Mouse (Mus musculus) thymus, adult 2 months (tissue): ENCODE measurements around the gene Ints5. TPM values are rescaled to one million over a fixed set of nuclear protein-coding genes. Genes with fewer than 3 reads are reported as not detected.
A peak's percentile ranks its signal among the peaks of the same experiment; 100 is the strongest.

ENCODE experiments used
- DNase-seq: peaks from one replicate; pipeline ENCODE4 v3.0.0; 2021
- H3K27ac ChIP-seq: fragments of 200-500 bp; 2 replicates; pipeline ENCODE4 v1.5.1; 2012; ENCODE audit warnings: low read length, control low read depth; ENCODE audit not compliant: control insufficient read depth, insufficient read depth
- H3K27me3 ChIP-seq: fragments of 200-500 bp; 2 replicates; pipeline ENCODE4 v1.6.1; 2012; ENCODE audit warnings: mild to moderate bottlenecking, low read length, moderate library complexity, mixed read lengths; ENCODE audit not compliant: control insufficient read depth, insufficient read depth
- H3K36me3 ChIP-seq: fragments of 200-500 bp; 2 replicates; pipeline ENCODE4 v1.6.1; 2012; ENCODE audit warnings: mild to moderate bottlenecking, low read length, moderate library complexity; ENCODE audit not compliant: control insufficient read depth, insufficient read depth
- H3K4me1 ChIP-seq: fragments of 200-500 bp; replicated peaks from 2 replicates; pipeline ENCODE4 v1.6.1; 2012; ENCODE audit warnings: low read length; ENCODE audit not compliant: control insufficient read depth, insufficient read depth
- H3K4me3 ChIP-seq: fragments of 200-500 bp; 2 replicates; pipeline ENCODE4 v1.5.1; 2012; ENCODE audit warnings: mild to moderate bottlenecking, low read length, control low read depth, moderate library complexity; ENCODE audit not compliant: control insufficient read depth, insufficient read depth
- CTCF ChIP-seq: fragments of 200-500 bp; IDR thresholded peaks from 2 replicates; pipeline ENCODE4 v1.5.1; 2012; ENCODE audit warnings: mild to moderate bottlenecking, control low read depth, low read length, moderate library complexity, borderline replicate concordance; ENCODE audit not compliant: control insufficient read depth, poor library complexity, insufficient read depth; ENCODE audit errors: extremely low read depth
- POLR2A ChIP-seq: fragments of 200-500 bp; IDR thresholded peaks from 2 replicates; pipeline ENCODE4 v1.6.1; 2012; ENCODE audit warnings: mild to moderate bottlenecking, low read length, control low read depth, moderate library complexity; ENCODE audit not compliant: control insufficient read depth, poor library complexity, insufficient read depth; ENCODE audit errors: extremely low read depth
- WGBS: fragments of 180-500 bp; shearing (Covaris S2); methylation state at CpG from one replicate; pipeline ENCODE4 v1.1.7; 2018; 5-methylcytosine and 5-hydroxymethylcytosine counted together
- polyA plus RNA-seq: library from polyadenylated mRNA; depleted of rRNA; stranded (reverse); fragments of >200 nt; gene quantifications from 2 replicates; pipeline ENCODE4 v1.2.3, GENCODE M21; 2012

Gene Ints5
- polyA plus RNA-seq, 1 experiment = 51.9 TPM

DNA sequence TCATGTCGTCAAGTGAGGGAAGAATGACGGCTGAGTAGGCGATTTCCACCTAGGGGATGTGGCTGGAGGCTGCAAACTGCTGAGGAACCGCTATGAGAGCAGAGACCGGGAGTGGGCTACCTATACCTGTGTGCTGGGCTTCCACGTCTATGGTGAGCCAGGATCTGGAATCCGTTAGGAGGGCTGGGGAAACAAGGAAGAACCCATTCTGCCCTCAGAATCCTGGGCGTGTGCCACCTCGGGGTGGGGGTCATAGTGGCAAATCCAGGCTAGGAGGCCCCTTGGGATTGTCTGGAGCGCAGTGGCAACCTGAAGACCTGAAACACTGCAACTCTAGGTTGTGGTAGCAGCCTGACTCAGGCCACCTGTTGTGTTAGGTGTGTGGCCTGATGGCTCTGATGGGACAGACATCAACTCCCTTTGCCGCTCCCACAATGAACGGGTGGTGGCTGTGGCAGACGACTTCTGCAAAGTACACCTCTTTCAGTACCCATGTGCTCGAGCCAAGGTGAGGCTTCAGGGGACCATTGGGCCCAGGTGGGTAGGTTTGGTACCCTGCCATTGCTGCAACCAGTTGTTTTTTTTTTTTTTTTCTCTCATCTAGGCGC is 47.8 kb downstream of the Ints5 start:
- DNase-seq = no peak
- Histone ChIP-seq H3K27ac (no peak overlapping the region), H3K36me3 (peaks cover 16% of the 10 kb centered on the region), H3K4me1 (peaks cover 21% of the 10 kb centered on the region), H3K27me3 (no peaks in the 10 kb centered on the region), H3K4me3 (no peak overlapping the region)
- TF ChIP-seq POLR2A (no peak), CTCF (no peak)
- WGBS = 90% methylated on average over 15 of the region's 15 CpGs

DNA sequence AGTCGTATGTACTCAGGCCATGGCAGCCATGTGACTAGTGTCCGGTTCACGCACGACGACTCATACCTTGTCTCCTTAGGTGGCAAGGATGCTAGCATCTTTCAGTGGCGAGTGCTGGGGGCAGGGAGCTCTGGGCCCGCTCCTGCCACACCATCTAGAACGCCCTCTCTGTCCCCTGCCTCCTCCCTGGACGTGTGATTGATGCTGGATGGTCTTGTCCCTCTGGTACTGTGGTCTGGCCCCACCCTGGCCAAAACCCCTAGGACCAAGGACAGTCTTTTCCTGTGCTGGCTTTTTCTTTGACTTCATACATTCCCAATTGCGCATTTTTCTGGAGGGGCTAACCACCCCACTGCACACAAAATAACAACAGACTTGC is 48.3 kb downstream of the Ints5 start:
- DNase-seq = no peak
- Histone ChIP-seq H3K27me3 (no peaks in the 10 kb centered on the region), H3K27ac (peak overlapping the region; percentile 64), H3K4me3 (peak overlapping the region; percentile 35), H3K36me3 (peaks cover 21% of the 10 kb centered on the region), H3K4me1 (peaks cover 21% of the 10 kb centered on the region)
- no peak for TF ChIP-seq CTCF
- no peak for TF ChIP-seq POLR2A
- WGBS = 70% methylated on average over 10 of the region's 10 CpGs

DNA sequence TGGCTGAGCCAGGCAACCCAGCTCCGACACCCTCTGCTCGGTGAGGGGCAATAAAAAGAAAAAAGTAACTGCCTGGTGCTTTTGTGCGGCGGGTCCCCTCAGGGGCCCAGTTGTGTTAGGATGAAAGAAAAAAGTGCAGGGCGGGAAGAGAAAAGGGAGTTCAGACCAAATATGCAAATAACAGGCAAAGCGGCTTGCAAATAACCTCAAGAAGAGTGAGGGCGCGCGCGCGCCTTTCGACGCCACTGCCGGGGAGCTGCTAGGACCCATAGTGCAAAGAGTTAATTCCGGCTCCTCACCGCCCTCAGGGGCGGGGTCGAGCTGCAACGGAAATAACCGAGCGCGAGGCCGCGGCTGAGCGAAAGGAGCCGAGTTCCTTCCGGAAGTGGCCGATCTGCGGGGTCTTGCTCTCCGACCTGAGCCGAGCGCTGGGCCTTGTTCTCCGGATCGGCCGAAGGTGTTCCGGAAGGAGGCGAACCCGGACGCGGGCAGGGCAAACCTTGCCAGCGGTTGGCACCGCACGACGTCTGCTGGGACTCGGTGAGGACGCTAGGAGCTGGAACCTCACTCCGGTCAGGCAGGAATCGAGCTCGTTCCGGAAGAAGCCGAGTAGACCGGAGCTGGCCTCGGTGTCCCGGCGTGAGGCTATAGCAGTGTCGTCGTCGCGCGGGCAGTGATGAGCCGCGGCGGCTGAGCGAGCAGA is 48.9 kb downstream of the Ints5 start, which contains the start of gene Mta2:
Gene Mta2, plus strand, starts transcription at position 361 of the 703 bp plus-strand sequence.
- Histone ChIP-seq H3K36me3 (peaks cover 21% of the 10 kb centered on the region), H3K27me3 (no peaks in the 10 kb centered on the region), H3K27ac (peak within 1 kb of the TSS; percentile 84), H3K4me1 (peaks cover 21% of the 10 kb centered on the region), H3K4me3 (peak within 1 kb of the TSS; percentile 72)
- DNase-seq = peak; percentile 98
- TF ChIP-seq POLR2A (peak; percentile 79; the same call in 1 of the 2 replicates), CTCF (0 out of 2 replicates have a peak, but pooled peaks have one; percentile 35)
- WGBS = under 1% methylated on average over 64 of the region's 64 CpGs

GRCm38 (mm10) chr19:8942276-8942964 is 49.6 kb downstream of the Ints5 start:
- no peak for TF ChIP-seq CTCF
- no peak for TF ChIP-seq POLR2A
- Histone ChIP-seq H3K4me1 (peaks cover 21% of the 10 kb centered on the region), H3K27me3 (no peaks in the 10 kb centered on the region), H3K27ac (peak overlapping the region; percentile 84), H3K4me3 (peak overlapping the region; percentile 72), H3K36me3 (peaks cover 28% of the 10 kb centered on the region)
- under 1% methylated on average over 46 of the region's 46 CpGs for WGBS
- no peak for DNase-seq

DNA sequence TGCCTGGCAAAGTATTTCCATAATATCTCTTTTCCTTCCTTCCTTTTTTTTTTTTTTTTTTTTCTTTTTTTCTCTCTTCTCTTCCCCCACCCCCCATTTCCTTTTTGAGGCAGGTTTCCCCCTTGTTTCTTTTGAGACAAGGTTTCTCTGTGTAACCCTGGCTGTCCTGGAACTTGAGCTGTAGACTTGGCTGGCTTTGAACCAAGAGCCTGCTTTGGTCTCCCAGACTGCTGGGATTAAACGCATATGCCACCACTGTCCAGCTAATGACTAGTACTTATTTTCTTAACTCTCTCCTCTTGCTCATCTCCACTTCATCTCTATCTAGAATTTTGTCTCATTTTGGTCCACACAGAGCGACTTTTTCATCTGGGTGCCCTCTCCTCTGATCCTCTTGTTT is 50.2 kb downstream of the Ints5 start:
- H3K27me3 ChIP-seq = no peaks in the 10 kb centered on the region
- TF ChIP-seq CTCF (no peak), POLR2A (no peak)
- DNase-seq = no peak
- H3K4me1 ChIP-seq = peaks cover 21% of the 10 kb centered on the region
- peaks cover 34% of the 10 kb centered on the region for H3K36me3 ChIP-seq
- H3K4me3 ChIP-seq = peak overlapping the region; percentile 72
- H3K27ac ChIP-seq = peak overlapping the region; percentile 84
- WGBS = 37% methylated on average over 2 of the region's 2 CpGs

- Histone ChIP-seq H3K4me1 (peaks cover 21% of the 10 kb centered on the region), H3K27me3 (no peaks in the 10 kb centered on the region), H3K36me3 (peaks cover 44% of the 10 kb centered on the region), H3K27ac (peak overlapping the region; percentile 35; the same call in 1 of the 2 replicates), H3K4me3 (peak overlapping the region; percentile 25)
- TF ChIP-seq POLR2A = no peak
- TF ChIP-seq CTCF = no peak
- 8% methylated on average over 5 of the region's 5 CpGs for WGBS
- DNase-seq = no peak
These were observed 51.3 kb downstream of the Ints5 start for GRCm38 (mm10) chr19:8944062-8944461.
